ENCODE assay signal across 33 mouse cellular contexts in the genomic region with DNA sequence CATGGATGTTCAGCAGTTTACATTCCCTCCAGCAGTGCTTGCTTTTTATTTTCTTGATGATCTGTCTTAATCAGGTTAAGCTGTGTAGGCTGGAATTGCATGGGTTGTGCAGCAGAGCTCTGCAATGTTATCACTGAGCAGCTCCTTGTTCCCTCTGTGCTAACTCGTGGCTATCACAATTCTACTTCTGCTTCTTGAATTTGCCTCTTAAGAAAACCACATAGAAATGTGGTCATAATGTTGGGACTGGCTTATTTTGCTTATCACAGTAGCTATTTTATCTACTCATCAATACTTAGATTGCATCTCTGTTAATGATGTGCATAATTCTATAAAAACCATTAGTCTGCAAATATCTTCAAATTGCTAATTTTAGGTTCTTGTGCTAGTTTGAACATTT. TPM values are rescaled to one million over a fixed set of nuclear protein-coding genes. Genes with fewer than 3 reads are reported as not detected.
"Had no signal": no experiment of that assay in that cellular context is flagged by ENCODE, and none has a peak within 500 bp of the region (broad histone marks: within the 10 kb centered on the region; RNA-seq: fewer than 3 reads in every experiment).

No protein-coding gene starts in this region.

- H3K9me3 ChIP-seq: heart, embryonic 10.5 days; heart, embryonic 12.5 days; hindbrain, embryonic 13.5 days; hindbrain, embryonic 15.5 days; kidney, embryonic 15.5 days; limb, embryonic 10.5 days; limb, embryonic 12.5 days; liver, embryonic 13.5 days had no signal

- H3K27ac ChIP-seq: heart, embryonic 10.5 days; hindbrain, embryonic 13.5 days; hindbrain, embryonic 15.5 days; hindbrain, postnatal 0 days; kidney, embryonic 15.5 days; kidney, postnatal 0 days; layer of hippocampus, adult 2 months; left cerebral cortex, adult 2 months; limb, embryonic 10.5 days; limb, embryonic 12.5 days; liver, embryonic 13.5 days had no signal

- H3K4me3 ChIP-seq: heart, embryonic 10.5 days; heart, embryonic 12.5 days; hindbrain, embryonic 13.5 days; hindbrain, embryonic 15.5 days; kidney, embryonic 15.5 days; layer of hippocampus, adult 2 months; left cerebral cortex, adult 2 months; limb, embryonic 10.5 days; limb, embryonic 12.5 days; liver, embryonic 13.5 days had no signal

- H3K36me3 ChIP-seq: liver, embryonic 13.5 days had no signal

- H3K27me3 ChIP-seq: heart, embryonic 12.5 days; hindbrain, embryonic 13.5 days; hindbrain, embryonic 15.5 days; kidney, embryonic 15.5 days; limb, embryonic 12.5 days; liver, embryonic 13.5 days had no signal

- DNase-seq: gastrocnemius, postnatal 14 days; heart, adult 11 months; heart, postnatal 10 days; heart, postnatal 4 days; kidney, adult 11 months; kidney, adult 2 months; kidney, adult 9 months; kidney, postnatal 25 days; kidney, postnatal 4 days; liver; liver, embryonic 13.5 days had no signal

- ATAC-seq: hindbrain, postnatal 0 days; intestine, embryonic 16.5 days had no signal

- H3K4me2 ChIP-seq: heart, embryonic 12.5 days; hindbrain, embryonic 13.5 days; hindbrain, embryonic 15.5 days; kidney, embryonic 15.5 days; limb, embryonic 12.5 days; liver, embryonic 11.5 days; liver, embryonic 13.5 days had no signal

- H3K4me1 ChIP-seq: heart, embryonic 10.5 days; heart, embryonic 12.5 days; hindbrain, embryonic 13.5 days; hindbrain, embryonic 15.5 days; kidney, embryonic 15.5 days; limb, embryonic 10.5 days; limb, embryonic 12.5 days; liver, embryonic 13.5 days had no signal

- H3K9ac ChIP-seq: heart, embryonic 12.5 days; hindbrain, embryonic 13.5 days; hindbrain, embryonic 15.5 days; kidney, embryonic 15.5 days; limb, embryonic 12.5 days; liver, embryonic 13.5 days had no signal

RNA-seq across cellular contexts. Expression of a gene that starts 32.1 kb away (rescaled TPM):
- total RNA-seq: gastrocnemius, adult 8-10 months; gastrocnemius, postnatal 14 days; gastrocnemius, postnatal 4 days; heart, adult 8-10 months; heart, postnatal 10 days; heart, postnatal 25 days; heart, postnatal 4 days; hindbrain, postnatal 0 days; layer of hippocampus, adult 2 months; layer of hippocampus, postnatal 10 days; layer of hippocampus, postnatal 25 days; left cerebral cortex, adult 2 months; left cerebral cortex, postnatal 14 days; left cerebral cortex, postnatal 36 days had no signal
- polyA plus RNA-seq: frontal cortex, adult 2 months had no signal
